Mouse (Mus musculus): Measurements from ENCODE around the gene Cfh.
"Not testable (repeated sequence)": the region's sequence is repeated elsewhere in the genome, so short reads cannot be mapped to it uniquely, and the experiment has no call there.

Gene Cfh

DNA sequence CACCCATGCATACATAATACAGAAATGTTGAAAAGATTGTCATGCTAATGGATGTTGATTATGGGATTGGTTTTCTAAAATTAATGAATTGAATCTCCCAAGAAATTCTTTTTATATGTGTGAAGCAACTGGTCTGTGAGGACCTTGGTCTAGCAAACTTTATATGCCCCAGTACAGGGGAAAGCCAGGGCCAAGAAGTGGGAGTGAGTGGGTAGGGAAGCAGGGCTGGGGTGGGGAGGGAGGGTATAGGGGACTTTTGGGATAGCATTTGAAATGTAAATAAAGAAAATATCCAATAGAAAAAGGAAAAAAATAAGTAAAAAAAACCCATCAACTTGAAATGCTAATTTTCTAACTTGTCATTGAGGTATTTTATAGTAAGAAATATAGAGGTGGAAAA, at the start of gene Cfh:
TSS of gene Cfh (minus strand) at position 101 of the 400 bp plus-strand sequence.
- DNase-seq, result not testable (repeated sequence)

DNA sequence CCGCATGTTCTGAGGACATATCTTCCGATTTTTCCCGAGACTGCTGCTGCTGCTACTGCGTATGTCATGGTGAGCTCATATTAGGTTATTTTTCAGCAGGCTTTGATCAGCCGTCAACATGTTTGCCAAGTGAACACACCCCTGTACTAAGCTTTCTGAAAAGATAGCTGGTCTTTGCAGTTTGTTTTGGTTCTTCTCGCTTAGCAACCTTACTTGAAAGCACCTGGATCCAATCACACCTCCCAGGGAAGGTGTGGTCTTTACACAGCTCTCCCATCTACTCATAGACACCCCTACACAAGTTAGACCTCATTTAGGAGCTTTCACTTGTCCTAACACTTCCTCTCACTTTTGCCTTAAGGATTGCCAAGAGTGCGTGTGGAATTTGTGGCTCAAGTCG, 43.1 kb upstream of the Cfh start:
- no peak for DNase-seq

GRCm38 (mm10) chr1:140225221-140225620, 41.7 kb upstream of the Cfh start:
- DNase-seq, result no peak

GRCm38 (mm10) chr1:140205329-140205728, 21.8 kb upstream of the Cfh start:
- DNase-seq, result no peak

GRCm38 (mm10) chr1:140188500-140188899, 4.9 kb upstream of the Cfh start:
- not testable (repeated sequence) for DNase-seq

DNA sequence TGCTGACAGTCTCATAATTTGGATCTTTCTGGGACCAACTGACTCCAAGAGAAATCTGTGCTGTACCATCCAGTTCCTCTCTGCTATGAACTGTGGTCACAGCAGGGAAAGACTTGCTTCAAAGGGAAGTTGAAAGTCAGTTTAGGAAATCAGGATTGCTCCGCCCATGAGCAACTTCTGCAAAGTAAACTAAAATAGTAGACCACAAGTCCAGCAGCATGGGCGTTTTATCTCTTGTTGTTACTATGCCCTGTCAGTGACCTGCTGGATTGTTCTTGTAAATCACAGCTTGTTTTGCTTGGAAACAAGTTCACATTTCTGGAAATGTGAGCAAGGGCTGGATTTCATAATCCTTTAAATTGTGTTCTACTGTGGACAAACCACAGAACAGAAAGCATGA, 356 bp downstream of the Cfh start:
- DNase-seq, result peak; percentile 28 to 48

GRCm38 (mm10) chr1:140180125-140180524, 3.4 kb downstream of the Cfh start:
- no peak for DNase-seq

- no peak for DNase-seq
These were observed 8.1 kb downstream of the Cfh start for GRCm38 (mm10) chr1:140175442-140175841.

DNA sequence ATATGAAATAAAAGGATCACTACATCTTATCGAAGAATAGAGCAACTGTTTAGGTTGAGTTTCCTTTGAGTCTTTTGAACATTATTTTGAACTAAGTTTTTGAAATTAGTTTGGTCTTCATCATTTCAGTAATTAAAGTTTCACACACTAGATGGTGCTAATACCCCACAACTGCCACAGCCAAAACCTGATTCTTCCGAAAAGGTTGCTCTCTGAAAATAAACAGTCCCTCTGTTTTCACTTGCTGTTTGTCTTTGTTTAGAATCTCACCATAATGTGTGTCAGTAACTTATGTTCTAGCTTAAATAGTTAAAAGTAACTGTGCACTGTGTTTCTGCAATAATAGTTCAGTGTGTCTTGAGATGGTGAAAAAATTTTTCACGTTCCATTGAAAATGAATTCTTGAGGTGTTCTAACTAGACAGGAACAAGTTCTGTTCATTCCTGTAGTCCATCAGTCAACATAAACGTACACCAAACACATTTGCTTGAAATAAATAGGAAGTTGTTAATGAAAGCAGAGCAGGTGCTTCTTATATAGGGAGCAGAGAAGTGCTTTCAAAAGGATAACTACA, 11.9 kb downstream of the Cfh start:
- no peak for DNase-seq

GRCm38 (mm10) chr1:140158970-140159369, 24.6 kb downstream of the Cfh start:
- DNase-seq, result no peak

- DNase-seq, result no peak
These were observed 114.1 kb downstream of the Cfh start for GRCm38 (mm10) chr1:140069471-140069870.
